10 mouse cellular contexts compared by ENCODE assay signal in the genomic region with DNA sequence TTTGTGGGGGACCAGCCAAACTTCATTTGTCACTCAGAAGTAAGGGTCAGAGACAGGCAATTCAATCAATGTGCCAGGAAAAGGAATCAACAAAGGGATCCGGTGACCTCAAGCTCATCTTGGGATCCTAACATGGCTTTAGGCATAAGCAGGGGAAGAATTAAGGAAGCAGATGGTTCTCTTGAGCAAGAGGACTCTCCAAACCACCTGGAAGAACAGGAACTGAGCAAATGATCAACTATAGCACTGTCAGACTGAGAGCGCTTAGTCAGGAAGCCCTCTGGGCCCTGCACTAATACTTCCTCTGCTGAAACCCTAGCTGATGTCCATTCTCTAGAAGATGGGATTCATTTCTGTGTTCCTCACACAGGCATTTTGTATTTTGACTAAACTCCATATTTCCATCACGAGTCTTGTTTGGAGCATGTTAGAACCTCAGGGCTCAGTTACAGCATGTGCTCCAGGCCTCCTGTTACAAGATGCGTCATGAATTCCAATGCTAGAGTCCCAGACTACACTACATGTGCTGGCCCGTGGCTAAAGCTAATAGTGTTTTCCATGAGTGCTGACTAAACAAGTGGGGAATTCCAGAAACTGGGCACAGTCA. TPM values are rescaled to one million over a fixed set of nuclear protein-coding genes. Genes with fewer than 3 reads are reported as not detected.
DNase-seq lines count a peak whose midpoint lies in the region; ATAC-seq and TF ChIP-seq lines count a peak whose summit lies in the region.
"Had no signal": no experiment of that assay in that cellular context is flagged by ENCODE, and none has a peak within 500 bp of the region (broad histone marks: within the 10 kb centered on the region; RNA-seq: fewer than 3 reads in every experiment).

No protein-coding gene starts in this region.

- no peak for ATAC-seq in midbrain, embryonic 14.5 days (ENCODE audit: low FRiP score, low TSS enrichment)
- ATAC-seq in erythroblast, adult 5-6 weeks (replicated peaks; ENCODE audit: low FRiP score, poor library complexity, severe bottlenecking): no peak

- peak overlapping the region; percentile 64 for H3K27ac ChIP-seq in layer of hippocampus, adult 2 months
- peak overlapping the region; percentile 98 for H3K27ac ChIP-seq in brown adipose tissue, adult 24 weeks (replicated peaks; ENCODE audit: low read depth, low read length)
- no peak overlapping the region for H3K27ac ChIP-seq in midbrain, embryonic 14.5 days (replicated peaks; ENCODE audit: low read depth, low read length)

- H3K27me3 ChIP-seq in myocyte (ENCODE audit: control insufficient read depth, insufficient read depth, insufficient read length): no peaks in the 10 kb centered on the region
- H3K27me3 ChIP-seq in midbrain, embryonic 14.5 days (ENCODE audit: control insufficient read depth, insufficient read depth, low read length): no peaks in the 10 kb centered on the region

- H3K79me2 ChIP-seq in myocyte (ENCODE audit: control insufficient read depth, insufficient read depth): no peaks in the 10 kb centered on the region

- no peak for DNase-seq in layer of hippocampus, adult 2 months (ENCODE audit: low spot score in 2 of 2)
- DNase-seq in layer of hippocampus, postnatal 10 days (ENCODE audit: low spot score in 2 of 2): no peak
- peak; percentile 23 for DNase-seq in kidney, postnatal 10 days
- DNase-seq in cerebellum, adult 9-10 months: no peak
- DNase-seq in midbrain, embryonic 14.5 days: no peak

- WGBS in midbrain, embryonic 14.5 days: 91% methylated on average over 5 of the region's 5 CpGs

- H3K9ac ChIP-seq in midbrain, embryonic 14.5 days (replicated peaks; ENCODE audit: low read length): no peak overlapping the region

- no peak for TF ChIP-seq POLR2A in myocyte (IDR thresholded peaks at IDR 0.05; ENCODE audit: insufficient read length, low read depth)

- no peak overlapping the region for H3ac ChIP-seq in myocyte (ENCODE audit: control insufficient read depth, insufficient read length)

- no peaks in the 10 kb centered on the region for H3K36me3 ChIP-seq in myocyte (ENCODE audit: control insufficient read depth, insufficient read depth)
- H3K36me3 ChIP-seq in midbrain, embryonic 14.5 days (ENCODE audit: control insufficient read depth, insufficient read depth, low read length): no peaks in the 10 kb centered on the region

- H3K4me1 ChIP-seq in brown adipose tissue, adult 24 weeks (ENCODE audit: control insufficient read depth, insufficient read depth, insufficient read length, low read length): peaks cover 26% of the 10 kb centered on the region
- H3K4me1 ChIP-seq in midbrain, embryonic 14.5 days (ENCODE audit: control insufficient read depth, insufficient read depth, low read length): 0 out of 2 replicates have a peak, but pooled peaks cover 6% of the 10 kb centered on the region

- TF ChIP-seq CTCF in layer of hippocampus, adult 2 months (conservative IDR thresholded peaks at IDR 0.05): no peak

- H3K4me3 ChIP-seq in layer of hippocampus, adult 2 months: no peak overlapping the region
- peak overlapping the region; percentile 26; the same call in 1 of the 2 replicates for H3K4me3 ChIP-seq in brown adipose tissue, adult 24 weeks (ENCODE audit: insufficient read depth, low read depth, low read length)
- no peak overlapping the region for H3K4me3 ChIP-seq in myocyte
- no peak overlapping the region for H3K4me3 ChIP-seq in midbrain, embryonic 14.5 days (replicated peaks; ENCODE audit: low read depth, low read length)

- peak overlapping the region; percentile 88 for H3K4me2 ChIP-seq in myocyte (ENCODE audit: low read depth)
- no peak overlapping the region for H3K4me2 ChIP-seq in midbrain, embryonic 14.5 days (ENCODE audit: low read length)

- H3K9me3 ChIP-seq in midbrain, embryonic 14.5 days (ENCODE audit: control insufficient read depth, low read length): no peaks in the 10 kb centered on the region

TF ChIP-seq in myocyte, 11 proteins besides CTCF, POLR2A, EP300 and RAD21:
- TF ChIP-seq CEBPB (IDR thresholded peaks at IDR 0.05; ENCODE audit: insufficient read depth, poor library complexity, severe bottlenecking) (0 out of 2 replicates have a peak, but pooled peaks have one; percentile 25), REST (IDR thresholded peaks at IDR 0.05; ENCODE audit: insufficient read depth, insufficient read length) (no peak), MAX (IDR thresholded peaks at IDR 0.05; ENCODE audit: low read depth) (peak; percentile 94), TCF12 (IDR thresholded peaks at IDR 0.05; ENCODE audit: insufficient read depth, poor library complexity, severe bottlenecking) (no peak)

RNA-seq across cellular contexts. Expression of a gene that starts 39.3 kb away (rescaled TPM):
- total RNA-seq in layer of hippocampus, adult 2 months (2021): not detected
- total RNA-seq in layer of hippocampus, postnatal 10 days (2021): not detected
- polyA plus RNA-seq in brown adipose tissue, adult 24 weeks (2012; ENCODE audit: insufficient read depth, insufficient read length, missing spikeins): not detected in 2 replicates
- 0.23 TPM for polyA plus RNA-seq in myocyte (2012; fragmentation: generic; extraction: Trizol)
- 0.21 TPM in 1 of 2 replicates, not detected in the other for polyA plus RNA-seq in midbrain, embryonic 14.5 days (2014; fragmentation: Nextera tagmentation; extraction: Ambion mirVana)
- total RNA-seq in erythroblast, adult 5-6 weeks (2015; ENCODE audit: low replicate concordance): 4.2 and 17.3 TPM in 2 replicates
- total RNA-seq in erythroblast, adult 5-6 weeks (2017; ENCODE audit: low replicate concordance): 2.6 and 3.7 TPM in 2 replicates
- total RNA-seq: left cerebral cortex, postnatal 14 days had no signal
- polyA plus RNA-seq: brain, embryonic 14.5 days had no signal

RNA-seq across cellular contexts. Expression of a gene that starts 55.5 kb away (rescaled TPM):
- 1 to 10 TPM; 7.3 to 7.4 TPM for total RNA-seq in layer of hippocampus, adult 2 months (2021)
- 1 to 10 TPM; 5.2 to 5.8 TPM for total RNA-seq in layer of hippocampus, postnatal 10 days (2021)
- polyA plus RNA-seq in brown adipose tissue, adult 24 weeks (2012; ENCODE audit: insufficient read depth, insufficient read length, missing spikeins): 58.5 and 127 TPM in 2 replicates
- 19.7 TPM for polyA plus RNA-seq in myocyte (2012; fragmentation: generic; extraction: Trizol)
- polyA plus RNA-seq in midbrain, embryonic 14.5 days (2014; fragmentation: Nextera tagmentation; extraction: Ambion mirVana): 0.17 TPM in 1 of 2 replicates, not detected in the other
- total RNA-seq in erythroblast, adult 5-6 weeks (2015; ENCODE audit: low replicate concordance): 4.2 and 9.0 TPM in 2 replicates
- 37.6 and 44.3 TPM in 2 replicates for total RNA-seq in erythroblast, adult 5-6 weeks (2017; ENCODE audit: low replicate concordance)
